Mouse (Mus musculus): ENCODE results near the gene Sorbs1. TPM values are rescaled to one million over a fixed set of nuclear protein-coding genes. Genes with fewer than 3 reads are reported as not detected.

Gene Sorbs1
- polyA plus RNA-seq, 1 experiment: 79.3 TPM

- TF ChIP-seq CTCF (IDR thresholded peaks at IDR 0.05; ENCODE audit: borderline replicate concordance, insufficient read depth, low read depth, low read length) (no peak), POLR2A (IDR thresholded peaks at IDR 0.05; ENCODE audit: borderline replicate concordance, insufficient read depth, low read length) (no peak)
- 76% methylated on average over 9 of the region's 9 CpGs for WGBS
- Histone ChIP-seq H3K4me1 (ENCODE audit: control insufficient read depth, insufficient read depth, low read length) (no peaks in the 10 kb centered on the region), H3K27me3 (ENCODE audit: control insufficient read depth, insufficient read depth, low read length) (no peaks in the 10 kb centered on the region), H3K4me3 (replicated peaks; ENCODE audit: insufficient read depth, low read depth, low read length) (no peak overlapping the region), H3K27ac (ENCODE audit: insufficient read depth, low read length) (no peak overlapping the region)
- DNase-seq: no peak
Measured at GRCm38 (mm10) chr19:40526367-40527014, 12.9 kb upstream of the Sorbs1 start.

DNA sequence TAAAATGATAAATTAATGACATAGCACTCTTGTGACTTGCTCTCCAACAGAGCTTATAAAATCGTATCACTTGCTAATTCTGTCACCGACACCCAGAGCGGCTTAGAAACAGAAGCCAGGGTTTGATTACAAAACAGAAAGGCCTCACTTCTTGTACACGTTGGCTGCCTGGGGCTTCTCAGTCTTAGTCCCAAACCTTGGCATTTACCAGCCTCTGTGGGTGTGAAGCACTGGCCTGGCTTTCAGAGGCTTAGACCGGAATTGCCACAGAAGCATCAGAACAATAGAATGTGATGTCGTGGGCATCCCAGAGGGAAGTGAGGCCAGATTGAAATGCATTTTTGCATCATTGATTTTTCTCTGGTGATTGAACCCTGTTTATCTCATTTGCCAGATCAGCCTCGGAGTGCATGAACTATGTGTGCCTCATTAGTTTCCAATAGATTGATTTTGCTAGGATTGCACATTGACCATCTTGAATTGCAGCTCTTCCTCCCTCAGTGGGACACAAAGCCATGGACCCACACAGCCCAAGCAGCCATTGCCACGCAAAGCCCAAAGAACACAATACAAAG is 9.9 kb upstream of the Sorbs1 start:
- TF ChIP-seq CTCF (IDR thresholded peaks at IDR 0.05; ENCODE audit: borderline replicate concordance, insufficient read depth, low read depth, low read length) (no peak), POLR2A (IDR thresholded peaks at IDR 0.05; ENCODE audit: borderline replicate concordance, insufficient read depth, low read length) (no peak)
- H3K27ac ChIP-seq (ENCODE audit: insufficient read depth, low read length): no peak overlapping the region
- no peak overlapping the region for H3K4me3 ChIP-seq (replicated peaks; ENCODE audit: insufficient read depth, low read depth, low read length)
- H3K27me3 ChIP-seq (ENCODE audit: control insufficient read depth, insufficient read depth, low read length): no peaks in the 10 kb centered on the region
- 58% methylated on average over 8 of the region's 8 CpGs for WGBS
- DNase-seq: no peak
- no peaks in the 10 kb centered on the region for H3K4me1 ChIP-seq (ENCODE audit: control insufficient read depth, insufficient read depth, low read length)

DNA sequence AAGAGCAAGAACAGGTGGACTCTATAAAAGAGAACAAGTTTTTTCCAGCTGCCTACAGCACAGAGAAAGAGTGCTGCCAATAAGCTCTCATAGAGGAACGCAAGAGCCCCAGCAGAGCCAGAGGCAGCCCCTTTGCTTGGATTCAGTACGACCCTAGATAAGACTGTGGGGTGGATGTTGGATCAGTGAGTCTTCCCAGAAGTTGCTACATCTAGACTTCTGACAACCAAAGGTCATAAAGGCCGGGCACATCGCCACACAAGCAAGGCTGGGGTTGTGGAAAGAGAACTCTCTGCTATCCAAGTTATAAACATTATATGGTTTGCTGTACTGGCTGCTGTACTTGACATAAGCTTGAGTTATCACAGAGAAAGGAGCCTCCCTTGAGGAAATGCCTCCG is 6.8 kb upstream of the Sorbs1 start:
- Histone ChIP-seq H3K4me1 (ENCODE audit: control insufficient read depth, insufficient read depth, low read length) (no peaks in the 10 kb centered on the region), H3K27me3 (ENCODE audit: control insufficient read depth, insufficient read depth, low read length) (no peaks in the 10 kb centered on the region), H3K4me3 (replicated peaks; ENCODE audit: insufficient read depth, low read depth, low read length) (no peak overlapping the region), H3K27ac (ENCODE audit: insufficient read depth, low read length) (no peak overlapping the region)
- DNase-seq: no peak
- TF ChIP-seq CTCF (IDR thresholded peaks at IDR 0.05; ENCODE audit: borderline replicate concordance, insufficient read depth, low read depth, low read length) (no peak), POLR2A (IDR thresholded peaks at IDR 0.05; ENCODE audit: borderline replicate concordance, insufficient read depth, low read length) (no peak)
- 94% methylated on average over 5 of the region's 5 CpGs for WGBS

GRCm38 (mm10) chr19:40518706-40519105 is 5.1 kb upstream of the Sorbs1 start:
- Histone ChIP-seq H3K27me3 (ENCODE audit: control insufficient read depth, insufficient read depth, low read length) (no peaks in the 10 kb centered on the region), H3K4me3 (replicated peaks; ENCODE audit: insufficient read depth, low read depth, low read length) (no peak overlapping the region), H3K27ac (ENCODE audit: insufficient read depth, low read length) (no peak overlapping the region), H3K4me1 (ENCODE audit: control insufficient read depth, insufficient read depth, low read length) (no peaks in the 10 kb centered on the region)
- no peak for DNase-seq
- no peak for TF ChIP-seq CTCF (IDR thresholded peaks at IDR 0.05; ENCODE audit: borderline replicate concordance, insufficient read depth, low read depth, low read length)
- TF ChIP-seq POLR2A (IDR thresholded peaks at IDR 0.05; ENCODE audit: borderline replicate concordance, insufficient read depth, low read length): no peak
- WGBS: 81% methylated on average over 1 of the region's 1 CpGs

DNA sequence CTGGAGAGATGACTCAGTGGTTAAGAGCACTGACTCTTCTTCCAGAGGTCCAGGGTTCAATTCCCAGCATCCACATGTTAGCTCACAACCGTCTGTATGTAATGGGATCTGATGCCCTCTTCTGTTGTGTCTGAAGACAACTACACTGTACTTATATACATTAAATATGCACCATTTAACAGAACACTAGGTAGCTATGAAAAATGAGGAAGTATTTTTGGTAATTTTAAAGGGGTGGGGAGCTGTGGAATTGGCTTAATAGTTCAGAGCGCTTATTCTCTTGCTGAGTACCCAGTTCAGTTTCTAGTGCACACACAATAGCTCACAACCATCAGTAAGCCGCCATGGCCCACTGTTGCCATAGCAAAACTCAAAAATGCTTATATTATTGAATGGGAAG is 2.0 kb upstream of the Sorbs1 start:
- TF ChIP-seq CTCF (IDR thresholded peaks at IDR 0.05; ENCODE audit: borderline replicate concordance, insufficient read depth, low read depth, low read length) (no peak), POLR2A (IDR thresholded peaks at IDR 0.05; ENCODE audit: borderline replicate concordance, insufficient read depth, low read length) (no peak)
- WGBS: 98% methylated on average over 3 of the region's 3 CpGs
- DNase-seq: no peak
- Histone ChIP-seq H3K27ac (ENCODE audit: insufficient read depth, low read length) (no peak overlapping the region), H3K27me3 (ENCODE audit: control insufficient read depth, insufficient read depth, low read length) (no peaks in the 10 kb centered on the region), H3K4me3 (replicated peaks; ENCODE audit: insufficient read depth, low read depth, low read length) (no peak overlapping the region), H3K4me1 (ENCODE audit: control insufficient read depth, insufficient read depth, low read length) (peaks cover 4% of the 10 kb centered on the region; the same call in 1 of the 2 replicates)

- DNase-seq: no peak
- H3K4me3 ChIP-seq (replicated peaks; ENCODE audit: insufficient read depth, low read depth, low read length): no peak overlapping the region
- peaks cover 11% of the 10 kb centered on the region for H3K4me1 ChIP-seq (ENCODE audit: control insufficient read depth, insufficient read depth, low read length)
- no peak overlapping the region for H3K27ac ChIP-seq (ENCODE audit: insufficient read depth, low read length)
- 87% methylated on average over 7 of the region's 7 CpGs for WGBS
- TF ChIP-seq CTCF (IDR thresholded peaks at IDR 0.05; ENCODE audit: borderline replicate concordance, insufficient read depth, low read depth, low read length): no peak
- TF ChIP-seq POLR2A (IDR thresholded peaks at IDR 0.05; ENCODE audit: borderline replicate concordance, insufficient read depth, low read length): no peak
- H3K27me3 ChIP-seq (ENCODE audit: control insufficient read depth, insufficient read depth, low read length): no peaks in the 10 kb centered on the region
Measured at GRCm38 (mm10) chr19:40514376-40514775, 797 bp upstream of the Sorbs1 start.

- peak overlapping the region; percentile 69 for H3K27ac ChIP-seq (ENCODE audit: insufficient read depth, low read length)
- peak overlapping the region; percentile 82 for H3K4me3 ChIP-seq (replicated peaks; ENCODE audit: insufficient read depth, low read depth, low read length)
- no peaks in the 10 kb centered on the region for H3K27me3 ChIP-seq (ENCODE audit: control insufficient read depth, insufficient read depth, low read length)
- peak; percentile 61 to 69 for DNase-seq
- under 1% methylated on average over 34 of the region's 34 CpGs for WGBS
- H3K4me1 ChIP-seq (ENCODE audit: control insufficient read depth, insufficient read depth, low read length): peaks cover 11% of the 10 kb centered on the region
- TF ChIP-seq CTCF (IDR thresholded peaks at IDR 0.05; ENCODE audit: borderline replicate concordance, insufficient read depth, low read depth, low read length) (no peak), POLR2A (IDR thresholded peaks at IDR 0.05; ENCODE audit: borderline replicate concordance, insufficient read depth, low read length) (no peak)
Measured at GRCm38 (mm10) chr19:40512500-40513421, 818 bp downstream of the Sorbs1 start.

Measured in cerebellum, adult 2 months (tissue).